Mouse (Mus musculus) hindbrain, embryonic 12.5 days (tissue): ENCODE results near the gene Emc6. TPM values are rescaled to one million over a fixed set of nuclear protein-coding genes. Genes with fewer than 3 reads are reported as not detected.

Experiments used
- ATAC-seq: fragments of 200-750 bp; cut with Nextera tagmentation; 2 replicates; pipeline ENCODE4 v1.8.0; 2017; ENCODE audit warnings: moderate TSS enrichment; ENCODE audit not compliant: low FRiP score
- H3K27ac ChIP-seq: fragments of 300-500 bp; sonication (generic); 2 replicates; pipeline ENCODE4 v1.5.1; 2016; ENCODE audit warnings: mild to moderate bottlenecking
- H3K27me3 ChIP-seq: fragments of 300-500 bp; sonication (generic); 2 replicates; pipeline ENCODE4 v1.6.1; 2016; ENCODE audit warnings: mild to moderate bottlenecking
- H3K36me3 ChIP-seq: fragments of 300-500 bp; sonication (generic); 2 replicates; pipeline ENCODE4 v1.6.1; 2016; ENCODE audit warnings: mild to moderate bottlenecking
- H3K4me1 ChIP-seq: fragments of 300-500 bp; sonication (generic); 2 replicates; pipeline ENCODE4 v1.6.1; 2016
- H3K4me2 ChIP-seq: fragments of 300-500 bp; sonication (generic); replicated peaks from 2 replicates; pipeline ENCODE4 v1.6.1; 2016; ENCODE audit warnings: mild to moderate bottlenecking
- H3K4me3 ChIP-seq: fragments of 300-500 bp; sonication (generic); 2 replicates; pipeline ENCODE4 v1.5.1; 2016; ENCODE audit warnings: mild to moderate bottlenecking
- H3K9ac ChIP-seq: fragments of 300-500 bp; sonication (generic); 2 replicates; pipeline ENCODE4 v1.6.1; 2016; ENCODE audit warnings: mild to moderate bottlenecking, moderate library complexity
- H3K9me3 ChIP-seq: fragments of 300-500 bp; sonication (generic); replicated peaks from 2 replicates; pipeline ENCODE4 v1.6.1; 2016; ENCODE audit warnings: mild to moderate bottlenecking
- WGBS: fragments of 180-500 bp; shearing (Covaris S2); methylation state at CpG from one replicate; pipeline ENCODE4 v1.1.7; 2016; 5-methylcytosine and 5-hydroxymethylcytosine counted together
- polyA plus RNA-seq: library from polyadenylated mRNA; unstranded; fragments of >200 nt; fragmentation: Nextera tagmentation; extraction: Ambion mirVana; gene quantifications from 2 replicates; pipeline ENCODE4 v1.2.1, GENCODE M21; 2016

The Emc6 gene
- polyA plus RNA-seq, 1 experiment from 2014 or later: 111 TPM

DNA sequence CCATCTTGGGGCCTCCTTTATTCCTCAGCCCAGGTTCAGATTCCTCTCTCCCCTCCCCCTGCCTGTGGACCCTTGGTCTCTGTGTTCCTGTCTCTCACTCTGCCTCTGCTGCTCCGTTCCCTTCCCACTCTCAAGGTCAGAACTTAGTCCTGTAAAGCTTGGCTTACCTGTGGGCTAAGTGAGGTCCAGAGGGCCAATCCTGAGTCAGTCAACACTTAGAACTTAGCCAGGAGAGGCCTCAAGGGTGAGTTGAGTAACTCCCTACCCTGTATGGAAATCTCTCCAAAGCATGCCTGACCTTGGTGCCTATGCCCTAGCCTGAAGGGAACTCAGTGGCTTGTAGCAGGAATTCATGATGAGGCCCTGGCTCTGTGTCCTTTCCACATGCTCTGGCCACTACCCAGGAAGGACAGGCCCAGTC is 32.6 kb downstream of the Emc6 start:
- Histone ChIP-seq H3K36me3 (no peaks in the 10 kb centered on the region), H3K27me3 (no peaks in the 10 kb centered on the region), H3K4me1 (no peaks in the 10 kb centered on the region), H3K9me3 (no peaks in the 10 kb centered on the region), H3K9ac (no peak overlapping the region; the same call in 1 of the 2 replicates), H3K4me3 (no peak overlapping the region), H3K27ac (no peak overlapping the region), H3K4me2 (no peak overlapping the region)
- ATAC-seq: no peak
- WGBS: 56% methylated on average over 1 of the region's 1 CpGs

DNA sequence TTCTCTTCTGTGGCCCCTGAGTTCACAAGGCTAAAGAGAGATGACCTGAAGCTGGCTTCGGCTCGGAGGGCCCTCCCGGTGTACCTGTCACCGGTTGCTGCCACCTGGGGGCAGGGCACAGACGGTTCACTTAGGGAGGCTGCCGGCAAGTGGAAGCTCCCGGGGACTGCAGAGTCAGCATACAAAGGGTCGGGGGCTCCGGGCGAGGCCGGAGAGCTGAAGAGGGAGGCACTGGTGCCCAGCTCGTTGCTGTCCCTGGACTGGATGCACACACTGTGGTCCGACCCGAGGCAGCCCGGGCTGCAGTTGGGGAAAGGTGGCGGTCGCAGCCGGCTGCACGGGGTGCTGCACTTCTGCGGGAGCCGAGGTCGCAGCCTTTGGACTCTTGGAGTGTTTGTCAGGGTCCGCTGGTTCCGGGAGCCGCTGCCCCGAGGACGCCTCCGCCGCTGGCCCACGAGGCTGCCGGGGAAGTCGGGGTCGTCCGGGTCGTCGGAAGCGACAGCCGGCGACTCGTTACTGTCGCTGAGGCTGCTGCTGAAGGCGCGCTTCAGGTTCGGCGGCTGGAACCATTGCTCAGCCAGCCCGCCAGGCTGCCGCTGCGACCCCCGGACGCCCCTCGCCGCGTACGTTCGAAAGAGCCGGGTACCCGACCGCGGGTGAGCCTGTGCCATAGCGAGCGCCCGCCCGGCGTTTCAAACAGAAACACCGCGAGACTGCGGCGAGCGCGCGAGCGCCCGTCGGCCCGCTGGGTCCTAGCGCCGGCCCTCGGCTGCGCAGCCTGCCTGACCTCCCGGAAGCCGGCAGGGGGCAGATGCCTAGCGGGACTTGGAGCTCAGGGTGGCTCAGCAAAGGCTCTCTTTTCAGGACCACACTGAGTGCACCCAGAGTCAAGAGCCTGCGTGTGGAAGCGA is 39.0 kb downstream of the Emc6 start, which contains the start of gene Haspin:
Gene Haspin (minus strand): TSS at position 704 of the 911 bp plus-strand sequence.
- H3K27ac ChIP-seq: no peak within 1 kb of the TSS
- H3K9ac ChIP-seq: peak within 1 kb of the TSS; percentile 77
- peak within 1 kb of the TSS; percentile 82 for H3K4me2 ChIP-seq
- peaks cover 15% of the 10 kb centered on the region; the same call in 1 of the 2 replicates for H3K36me3 ChIP-seq
- H3K9me3 ChIP-seq: no peaks in the 10 kb centered on the region
- peak; percentile 93 for ATAC-seq
- no peaks in the 10 kb centered on the region for H3K27me3 ChIP-seq
- peaks cover 28% of the 10 kb centered on the region for H3K4me1 ChIP-seq
- WGBS: under 1% methylated on average over 84 of the region's 84 CpGs
- peak within 1 kb of the TSS; percentile 88 for H3K4me3 ChIP-seq

DNA sequence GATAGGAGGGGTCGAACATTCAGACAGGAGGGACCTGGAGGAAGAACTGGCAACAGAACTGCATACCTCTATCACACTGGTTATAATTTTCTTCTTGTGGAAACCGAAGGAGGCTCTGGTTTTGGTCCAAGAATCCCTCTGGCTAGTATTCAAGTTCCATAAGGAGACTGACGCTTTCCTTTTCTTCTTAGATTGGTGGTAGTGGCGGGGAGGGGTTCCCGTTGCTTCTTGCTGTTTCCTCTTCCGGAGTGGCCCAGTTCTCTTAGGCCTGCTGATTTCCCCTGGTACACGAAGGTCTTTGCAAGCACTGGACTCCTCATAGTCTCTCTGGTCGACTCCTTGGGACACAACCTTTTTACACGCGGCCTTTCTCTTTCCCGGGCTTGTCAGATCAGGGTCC is 39.7 kb downstream of the Emc6 start:
- H3K27me3 ChIP-seq: no peaks in the 10 kb centered on the region
- H3K4me1 ChIP-seq: peaks cover 28% of the 10 kb centered on the region
- H3K4me3 ChIP-seq: peak overlapping the region; percentile 88
- peak overlapping the region; percentile 77; the same call in 1 of the 2 replicates for H3K9ac ChIP-seq
- no peaks in the 10 kb centered on the region for H3K9me3 ChIP-seq
- H3K4me2 ChIP-seq: peak overlapping the region; percentile 82
- 45% methylated on average over 11 of the region's 11 CpGs for WGBS
- no peak for ATAC-seq
- H3K36me3 ChIP-seq: peaks cover 21% of the 10 kb centered on the region; the same call in 1 of the 2 replicates
- H3K27ac ChIP-seq: no peak overlapping the region

DNA sequence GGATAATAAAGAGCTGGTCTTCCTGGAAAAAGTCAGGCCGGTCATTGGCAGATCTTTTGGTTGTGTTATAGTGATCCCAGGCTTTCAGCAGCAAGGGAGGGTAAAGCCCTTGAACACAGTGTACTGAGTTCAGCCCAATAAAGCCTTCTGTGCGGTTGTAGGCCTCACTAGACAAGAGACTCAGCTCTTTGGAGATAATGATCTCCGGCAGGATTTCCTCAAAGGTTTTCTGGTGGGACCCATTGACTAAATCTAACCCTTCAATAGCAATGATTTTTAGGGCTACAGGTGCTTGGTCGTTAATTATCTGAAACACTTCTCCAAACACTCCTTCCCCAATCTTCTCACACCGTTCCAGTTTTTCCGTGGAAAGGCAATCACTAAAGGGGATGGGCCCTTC is 40.2 kb downstream of the Emc6 start:
- ATAC-seq: no peak
- no peaks in the 10 kb centered on the region for H3K27me3 ChIP-seq
- 96% methylated on average over 6 of the region's 6 CpGs for WGBS

DNA sequence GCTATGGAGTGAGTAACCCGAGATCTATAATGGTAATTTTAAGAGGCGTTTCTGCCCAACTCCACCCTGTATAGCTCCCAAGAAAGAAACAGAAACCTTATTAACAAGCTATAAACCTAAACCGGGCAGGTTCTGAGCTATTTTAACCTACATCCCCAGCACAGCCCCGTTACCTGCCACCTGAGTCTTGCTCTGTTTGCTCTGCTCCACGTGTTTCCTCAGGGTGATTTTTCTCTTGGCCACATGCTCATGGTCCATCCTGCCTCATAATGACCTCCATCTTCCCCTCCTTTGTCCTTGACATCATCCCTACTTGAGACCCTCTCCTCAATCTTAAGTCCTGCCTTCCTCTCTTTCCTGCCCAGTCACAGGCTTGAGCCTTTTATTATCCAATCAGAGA is 42.6 kb downstream of the Emc6 start:
- Histone ChIP-seq H3K4me3 (no peak overlapping the region), H3K27me3 (no peaks in the 10 kb centered on the region), H3K9me3 (no peaks in the 10 kb centered on the region), H3K27ac (no peak overlapping the region), H3K4me2 (no peak overlapping the region), H3K9ac (no peak overlapping the region), H3K36me3 (peaks cover 21% of the 10 kb centered on the region; the same call in 1 of the 2 replicates), H3K4me1 (peaks cover 28% of the 10 kb centered on the region)
- WGBS: 94% methylated on average over 5 of the region's 5 CpGs
- no peak for ATAC-seq

More for the DNA sequence above, 40.2 kb downstream of the Emc6 start:
- no peaks in the 10 kb centered on the region for H3K9me3 ChIP-seq
- H3K36me3 ChIP-seq: peaks cover 21% of the 10 kb centered on the region; the same call in 1 of the 2 replicates
- 0 out of 2 replicates have a peak overlapping the region, but pooled peaks have one; percentile 77 for H3K9ac ChIP-seq
- H3K4me1 ChIP-seq: peaks cover 28% of the 10 kb centered on the region
- no peak overlapping the region for H3K27ac ChIP-seq
- peak overlapping the region; percentile 82 for H3K4me2 ChIP-seq
- peak overlapping the region; percentile 88 for H3K4me3 ChIP-seq

DNA sequence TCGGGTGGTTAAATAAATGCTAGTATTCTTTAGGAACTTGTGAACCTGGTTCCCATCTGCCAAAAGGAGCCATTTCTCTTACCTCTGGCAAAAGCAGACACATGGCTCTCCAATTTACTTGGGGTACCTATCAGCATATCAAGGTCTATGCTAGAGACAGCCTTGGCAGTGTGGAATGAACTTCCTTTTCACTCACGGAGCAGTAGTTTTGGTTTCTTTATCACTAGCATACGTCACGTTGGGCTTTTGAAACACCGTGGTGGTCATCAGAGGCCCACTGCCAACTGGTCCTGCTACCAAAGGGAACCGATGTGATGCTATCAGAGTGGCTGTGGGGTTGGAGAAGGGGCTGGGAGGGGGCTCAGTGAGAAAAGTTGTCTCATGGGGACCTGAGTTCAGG is 43.8 kb downstream of the Emc6 start:
- Histone ChIP-seq H3K9me3 (no peaks in the 10 kb centered on the region), H3K4me1 (peaks cover 28% of the 10 kb centered on the region), H3K27ac (no peak overlapping the region), H3K4me3 (no peak overlapping the region), H3K4me2 (no peak overlapping the region), H3K27me3 (no peaks in the 10 kb centered on the region), H3K9ac (no peak overlapping the region), H3K36me3 (peaks cover 21% of the 10 kb centered on the region; the same call in 1 of the 2 replicates)
- no peak for ATAC-seq
- 93% methylated on average over 6 of the region's 6 CpGs for WGBS

DNA sequence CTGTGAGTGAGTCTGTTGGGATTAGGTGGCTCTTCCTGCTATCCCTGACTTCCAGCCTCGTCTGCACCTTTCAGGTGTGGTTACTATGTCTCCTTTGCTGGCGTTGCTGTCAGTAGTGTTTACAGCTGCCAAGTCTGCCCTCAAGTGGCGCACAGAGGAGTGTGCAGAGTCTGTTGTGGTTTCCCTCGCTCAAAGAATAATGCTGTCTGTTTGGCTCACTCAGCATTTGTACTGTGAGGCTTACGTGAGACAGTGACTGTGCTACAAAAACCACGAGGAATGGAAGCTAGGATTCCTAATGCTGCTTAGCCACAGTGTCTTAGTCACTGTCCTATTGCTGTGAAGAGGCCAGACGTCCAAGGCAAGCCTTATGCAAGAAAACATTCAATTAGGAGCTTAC is 45.8 kb downstream of the Emc6 start:
- Histone ChIP-seq H3K4me2 (no peak overlapping the region), H3K9ac (no peak overlapping the region), H3K27me3 (no peaks in the 10 kb centered on the region), H3K27ac (no peak overlapping the region), H3K4me3 (no peak overlapping the region), H3K9me3 (no peaks in the 10 kb centered on the region), H3K4me1 (peaks cover 11% of the 10 kb centered on the region; the same call in 1 of the 2 replicates), H3K36me3 (peaks cover 21% of the 10 kb centered on the region; the same call in 1 of the 2 replicates)
- WGBS: 82% methylated on average over 7 of the region's 7 CpGs
- no peak for ATAC-seq

DNA sequence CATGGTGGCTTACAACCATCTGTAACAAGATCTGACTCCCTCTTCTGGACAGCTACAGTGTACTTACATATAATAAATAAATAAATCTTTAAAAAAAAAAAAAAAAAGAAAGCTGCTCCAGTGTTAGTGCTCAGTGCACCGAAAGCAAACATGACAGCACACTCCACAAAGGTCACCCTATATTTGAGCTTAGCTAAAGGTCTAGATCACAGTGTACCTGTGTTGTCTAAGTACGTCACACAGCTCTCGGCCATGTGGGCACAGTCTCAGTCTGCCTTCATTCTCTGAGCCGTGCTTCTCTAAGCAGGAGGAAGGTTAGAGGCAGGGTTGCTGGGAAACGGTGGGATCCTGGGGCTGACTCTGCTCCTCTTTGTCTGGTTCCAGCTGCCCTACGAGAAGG is 50.3 kb downstream of the Emc6 start:
- ATAC-seq: no peak
- H3K9me3 ChIP-seq: no peaks in the 10 kb centered on the region

More for the DNA sequence above, 50.3 kb downstream of the Emc6 start:
- no peak overlapping the region for H3K27ac ChIP-seq
- H3K36me3 ChIP-seq: no peaks in the 10 kb centered on the region
- H3K4me1 ChIP-seq: no peaks in the 10 kb centered on the region
- no peaks in the 10 kb centered on the region for H3K27me3 ChIP-seq
- H3K4me3 ChIP-seq: no peak overlapping the region
- no peak overlapping the region for H3K4me2 ChIP-seq
- WGBS: 91% methylated on average over 6 of the region's 6 CpGs
- no peak overlapping the region for H3K9ac ChIP-seq

Other genes starting within 250 kb of the Emc6 start
- 2.2 and 2.4 TPM in 2 replicates for gene Atp2a3, start 215.9 kb downstream of the Emc6 start, polyA plus RNA-seq
- gene P2rx1, start 177.9 kb downstream of the Emc6 start, polyA plus RNA-seq: 0.81 and 1.2 TPM in 2 replicates
- gene Camkk1, start 158.0 kb downstream of the Emc6 start, polyA plus RNA-seq: 13.3 and 13.6 TPM in 2 replicates
- gene Ncbp3, start 129.3 kb downstream of the Emc6 start, polyA plus RNA-seq: 13.4 and 13.5 TPM in 2 replicates
- 0.30 and 0.35 TPM in 2 replicates for gene Itgae, start 86.5 kb downstream of the Emc6 start, polyA plus RNA-seq
- gene Haspin, start 38.7 kb downstream of the Emc6 start, polyA plus RNA-seq: 10.6 and 12.4 TPM in 2 replicates
- 0.31 and 0.43 TPM in 2 replicates for gene P2rx5, start 16.6 kb downstream of the Emc6 start, polyA plus RNA-seq
- gene Tax1bp3, start within 50 bp of the Emc6 start, polyA plus RNA-seq: 204 and 205 TPM in 2 replicates
- gene Ctns, start 22.0 kb upstream of the Emc6 start, polyA plus RNA-seq: 25.5 and 25.6 TPM in 2 replicates
- gene Shpk, start 22.4 kb upstream of the Emc6 start, polyA plus RNA-seq: 2.4 TPM in 2 replicates
- gene Trpv1, start 57.3 kb upstream of the Emc6 start, polyA plus RNA-seq: 0.14 TPM in 1 of 2 replicates, not detected in the other
- gene Trpv3, start 90.4 kb upstream of the Emc6 start, polyA plus RNA-seq: 0.04 TPM in 1 of 2 replicates, not detected in the other
- gene Aspa, start 152.6 kb upstream of the Emc6 start, polyA plus RNA-seq: 0.27 and 0.70 TPM in 2 replicates
- gene Gm49340, start 152.7 kb upstream of the Emc6 start, polyA plus RNA-seq: not detected in 2 replicates
- 0.18 TPM in 1 of 2 replicates, not detected in the other for gene Spata22, start 152.7 kb upstream of the Emc6 start, polyA plus RNA-seq
- gene Olfr20, start 173.7 kb upstream of the Emc6 start, polyA plus RNA-seq: not detected in 2 replicates
- gene Olfr376, start 194.2 kb upstream of the Emc6 start, polyA plus RNA-seq: not detected in 2 replicates
- gene Olfr1, start 222.6 kb upstream of the Emc6 start, polyA plus RNA-seq: not detected in 2 replicates